Mouse (Mus musculus): ENCODE measurements around the gene Uspl1.

DNA sequence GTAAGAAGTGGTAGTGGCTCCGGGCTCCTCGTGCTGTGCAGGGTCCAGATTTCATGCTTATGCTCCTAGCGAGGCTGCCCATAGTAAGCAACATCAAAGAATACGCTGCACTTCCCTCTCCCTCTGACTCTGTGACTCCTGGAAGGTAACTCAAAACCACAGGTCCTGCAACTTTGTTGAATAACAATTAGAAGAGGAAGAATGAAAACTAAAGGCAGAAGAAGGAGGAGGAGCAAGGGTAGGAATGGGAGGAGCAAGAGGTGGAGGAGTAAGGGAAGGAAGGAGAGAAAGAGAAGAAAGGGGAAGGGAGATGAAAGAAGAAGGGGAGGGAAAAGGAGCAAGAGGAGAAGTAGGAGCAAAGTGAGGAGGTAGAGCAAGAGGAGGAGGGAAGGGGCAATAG is 80.3 kb downstream of the Uspl1 start, which contains the start of gene Alox5ap:
- TF ChIP-seq CTCF (IDR thresholded peaks at IDR 0.05; ENCODE audit: extremely low read depth, insufficient read length, insufficient replicate concordance, low read depth, low read length) (no peak), POLR2A (IDR thresholded peaks at IDR 0.05; ENCODE audit: low read depth, low read length) (no peak)
